Mouse (Mus musculus) limb, embryonic 15.5 days (tissue): ENCODE measurements around the gene Krt6b. TPM values are rescaled to one million over a fixed set of nuclear protein-coding genes. Genes with fewer than 3 reads are reported as not detected.
"Not testable (repeated sequence)": the region's sequence is repeated elsewhere in the genome, so short reads cannot be mapped to it uniquely, and the experiment has no call there.

Experiments used
- ATAC-seq: fragments of 200-750 bp; cut with Nextera tagmentation; 2 replicates; pipeline ENCODE4 v1.8.0; 2017; ENCODE audit warnings: low read depth, moderate TSS enrichment; ENCODE audit not compliant: insufficient number of reproducible peaks, low FRiP score, low TSS enrichment
- H3K27ac ChIP-seq: fragments of 300-500 bp; sonication (generic); 2 replicates; pipeline ENCODE4 v1.5.1; 2015; ENCODE audit warnings: moderate library complexity, mild to moderate bottlenecking, inconsistent platforms
- H3K27me3 ChIP-seq: fragments of 300-500 bp; sonication (generic); 2 replicates; pipeline ENCODE4 v1.6.1; 2015; ENCODE audit warnings: inconsistent platforms
- H3K36me3 ChIP-seq: fragments of 300-500 bp; sonication (generic); 2 replicates; pipeline ENCODE4 v1.6.1; 2015; ENCODE audit warnings: inconsistent platforms
- H3K4me1 ChIP-seq: fragments of 300-500 bp; sonication (generic); 2 replicates; pipeline ENCODE4 v1.6.1; 2015; ENCODE audit warnings: inconsistent platforms
- H3K4me2 ChIP-seq: fragments of 300-500 bp; sonication (generic); 2 replicates; pipeline ENCODE4 v1.6.1; 2015; ENCODE audit warnings: mild to moderate bottlenecking, inconsistent platforms
- H3K4me3 ChIP-seq: fragments of 300-500 bp; sonication (generic); 2 replicates; pipeline ENCODE4 v1.5.1; 2015; ENCODE audit warnings: mild to moderate bottlenecking, inconsistent platforms
- H3K9ac ChIP-seq: fragments of 300-500 bp; sonication (generic); 2 replicates; pipeline ENCODE4 v1.6.1; 2015; ENCODE audit warnings: inconsistent platforms
- H3K9me3 ChIP-seq: fragments of 300-500 bp; sonication (generic); 2 replicates; pipeline ENCODE4 v1.6.1; 2016; ENCODE audit warnings: inconsistent platforms
- WGBS: fragments of 180-500 bp; shearing (Covaris S2); methylation state at CpG from one replicate; pipeline ENCODE4 v1.1.7; 2015; 5-methylcytosine and 5-hydroxymethylcytosine counted together
- microRNA-seq: library from miRNA; unstranded; fragments of <30 nt; microRNA quantifications from one replicate; pipeline ENCODE4, GENCODE M21; 2016
- polyA plus RNA-seq: library from polyadenylated mRNA; unstranded; fragments of >200 nt; fragmentation: Nextera tagmentation; extraction: Ambion mirVana; gene quantifications from 2 replicates; pipeline ENCODE4 v1.2.1, GENCODE M21; 2015

The Krt6b gene
- polyA plus RNA-seq, 1 experiment from 2014 or later: 5.0 TPM

- no peak overlapping the region for H3K9ac ChIP-seq
- H3K9me3 ChIP-seq: no peaks in the 10 kb centered on the region
- H3K4me1 ChIP-seq: no peaks in the 10 kb centered on the region
These were observed 17.5 kb upstream of the Krt6b start for GRCm38 (mm10) chr15:101697326-101698188.

GRCm38 (mm10) chr15:101694207-101694606 is 14.1 kb upstream of the Krt6b start, which contains the start of gene Krt6a:
TSS of gene Krt6a (minus strand) at chr15:101694307.
- Histone ChIP-seq H3K9me3 (no peaks in the 10 kb centered on the region), H3K4me3 (no peak within 1 kb of the TSS), H3K27me3 (no peaks in the 10 kb centered on the region), H3K4me2 (no peak within 1 kb of the TSS), H3K9ac (no peak within 1 kb of the TSS), H3K27ac (no peak within 1 kb of the TSS), H3K4me1 (no peaks in the 10 kb centered on the region), H3K36me3 (no peaks in the 10 kb centered on the region)
- WGBS: 77% methylated on average over 5 of the region's 5 CpGs
- ATAC-seq: no peak

More at GRCm38 (mm10) chr15:101697326-101698188, 17.5 kb upstream of the Krt6b start:
- no peak for ATAC-seq
- 69% methylated on average over 8 of the region's 8 CpGs for WGBS
- H3K27ac ChIP-seq: no peak overlapping the region
- no peaks in the 10 kb centered on the region for H3K27me3 ChIP-seq
- H3K4me3 ChIP-seq: no peak overlapping the region
- no peaks in the 10 kb centered on the region for H3K36me3 ChIP-seq
- H3K4me2 ChIP-seq: no peak overlapping the region

GRCm38 (mm10) chr15:101690460-101690859 is 10.4 kb upstream of the Krt6b start:
- H3K9ac ChIP-seq, H3K27ac ChIP-seq, H3K27me3 ChIP-seq, H3K4me2 ChIP-seq, ATAC-seq, H3K4me3 ChIP-seq, H3K9me3 ChIP-seq, H3K4me1 ChIP-seq, H3K36me3 ChIP-seq: not testable (repeated sequence)
- WGBS: 87% methylated on average over 5 of the region's 5 CpGs

GRCm38 (mm10) chr15:101688161-101688560 is 8.1 kb upstream of the Krt6b start:
- Histone ChIP-seq H3K36me3 (no peaks in the 10 kb centered on the region), H3K27ac (no peak overlapping the region), H3K27me3 (no peaks in the 10 kb centered on the region), H3K4me1 (no peaks in the 10 kb centered on the region), H3K4me3 (no peak overlapping the region), H3K9ac (no peak overlapping the region), H3K9me3 (no peaks in the 10 kb centered on the region), H3K4me2 (no peak overlapping the region)
- 59% methylated on average over 2 of the region's 2 CpGs for WGBS
- no peak for ATAC-seq

- WGBS: 81% methylated on average over 1 of the region's 1 CpGs
- no peak overlapping the region for H3K4me3 ChIP-seq
- H3K9ac ChIP-seq: no peak overlapping the region
- no peaks in the 10 kb centered on the region for H3K9me3 ChIP-seq
- H3K36me3 ChIP-seq: no peaks in the 10 kb centered on the region
- no peak overlapping the region for H3K27ac ChIP-seq
- no peaks in the 10 kb centered on the region for H3K4me1 ChIP-seq
- H3K4me2 ChIP-seq: no peak overlapping the region
- no peak for ATAC-seq
- H3K27me3 ChIP-seq: no peaks in the 10 kb centered on the region
These were observed 4.1 kb downstream of the Krt6b start for GRCm38 (mm10) chr15:101675978-101676377.

- WGBS: 94% methylated on average over 5 of the region's 5 CpGs
These were observed 27.3 kb downstream of the Krt6b start for GRCm38 (mm10) chr15:101652736-101653265.

GRCm38 (mm10) chr15:101647280-101647679 is 32.8 kb downstream of the Krt6b start, which contains the start of gene Gm5478:
TSS of gene Gm5478 (minus strand) at chr15:101647380.
- Histone ChIP-seq H3K4me1 (no peaks in the 10 kb centered on the region), H3K27ac (no peak within 1 kb of the TSS), H3K4me2 (no peak within 1 kb of the TSS), H3K9ac (no peak within 1 kb of the TSS), H3K27me3 (no peaks in the 10 kb centered on the region), H3K9me3 (no peaks in the 10 kb centered on the region), H3K36me3 (no peaks in the 10 kb centered on the region), H3K4me3 (no peak within 1 kb of the TSS)
- no peak for ATAC-seq
- WGBS: 73% methylated on average over 3 of the region's 3 CpGs

More at GRCm38 (mm10) chr15:101652736-101653265, 27.3 kb downstream of the Krt6b start:
- H3K36me3 ChIP-seq: no peaks in the 10 kb centered on the region
- H3K27me3 ChIP-seq: no peaks in the 10 kb centered on the region
- no peak overlapping the region for H3K4me3 ChIP-seq
- no peaks in the 10 kb centered on the region for H3K9me3 ChIP-seq
- H3K9ac ChIP-seq: no peak overlapping the region
- no peak overlapping the region for H3K4me2 ChIP-seq
- no peak overlapping the region for H3K27ac ChIP-seq
- no peaks in the 10 kb centered on the region for H3K4me1 ChIP-seq
- no peak for ATAC-seq

GRCm38 (mm10) chr15:101627884-101628283 is 52.2 kb downstream of the Krt6b start, which contains the start of gene Gm5414:
TSS of gene Gm5414 (minus strand) at chr15:101628188.
- Histone ChIP-seq H3K36me3 (no peaks in the 10 kb centered on the region), H3K9ac (no peak within 1 kb of the TSS), H3K4me1 (no peaks in the 10 kb centered on the region), H3K27ac (no peak within 1 kb of the TSS), H3K9me3 (no peaks in the 10 kb centered on the region), H3K27me3 (0 out of 2 replicates have a peak, but pooled peaks cover 3% of the 10 kb centered on the region), H3K4me2 (no peak within 1 kb of the TSS), H3K4me3 (no peak within 1 kb of the TSS)
- 74% methylated on average over 2 of the region's 2 CpGs for WGBS
- ATAC-seq: no peak

Small RNA genes lying within 50 kb of the gene (microRNA-seq; reads per million reads assigned to microRNA genes)
- gene Gm44323 (not detected), gene Gm44342 (not detected), gene Gm44383 (not detected), gene Gm44479 (not detected)

Other genes starting within 250 kb of the Krt6b start
- 3.0 and 3.6 TPM in 2 replicates for gene Krt87, start 241.5 kb downstream of the Krt6b start, polyA plus RNA-seq
- gene Krt88, start 232.5 kb downstream of the Krt6b start, polyA plus RNA-seq: not detected in 2 replicates
- gene Krt81, start 216.5 kb downstream of the Krt6b start, polyA plus RNA-seq: 0.35 and 1.3 TPM in 2 replicates
- 0.27 and 0.28 TPM in 2 replicates for gene Krt86, start 206.8 kb downstream of the Krt6b start, polyA plus RNA-seq
- gene Krt83, start 188.8 kb downstream of the Krt6b start, polyA plus RNA-seq: 0.58 and 1.7 TPM in 2 replicates
- gene Gm49425, start 163.0 kb downstream of the Krt6b start, polyA plus RNA-seq: 4.4 and 6.7 TPM in 2 replicates
- 54.7 and 75.1 TPM in 2 replicates for gene Krt84, start 147.5 kb downstream of the Krt6b start, polyA plus RNA-seq
- gene Krt82, start 129.6 kb downstream of the Krt6b start, polyA plus RNA-seq: not detected in 2 replicates
- gene Krt90, start 117.3 kb downstream of the Krt6b start, polyA plus RNA-seq: 1.2 TPM in 2 replicates
- 2.0 and 2.8 TPM in 2 replicates for gene Krt75, start 106.4 kb downstream of the Krt6b start, polyA plus RNA-seq
- gene Gm5414, start 52.1 kb downstream of the Krt6b start, polyA plus RNA-seq: not detected in 2 replicates
- not detected in 2 replicates for gene Gm5478, start 32.9 kb downstream of the Krt6b start, polyA plus RNA-seq
- gene Krt6a, start 14.0 kb upstream of the Krt6b start, polyA plus RNA-seq: 290 and 312 TPM in 2 replicates
- gene Krt5, start 32.6 kb upstream of the Krt6b start, polyA plus RNA-seq: 841 and 914 TPM in 2 replicates
- gene Krt71, start 62.8 kb upstream of the Krt6b start, polyA plus RNA-seq: not detected in 2 replicates
- 0.27 and 0.63 TPM in 2 replicates for gene Krt72, start 106.2 kb upstream of the Krt6b start, polyA plus RNA-seq
- 0.09 TPM in 1 of 2 replicates, not detected in the other for gene Krt73, start 122.1 kb upstream of the Krt6b start, polyA plus RNA-seq
- 0.87 and 1.2 TPM in 2 replicates for gene Krt2, start 137.9 kb upstream of the Krt6b start, polyA plus RNA-seq
- 1,050 and 1,170 TPM in 2 replicates for gene Krt1, start 170.5 kb upstream of the Krt6b start, polyA plus RNA-seq
- gene Krt77, start 189.4 kb upstream of the Krt6b start, polyA plus RNA-seq: 151 and 157 TPM in 2 replicates
- 0.14 TPM in 1 of 2 replicates, not detected in the other for gene Krt76, start 212.6 kb upstream of the Krt6b start, polyA plus RNA-seq
- gene Krt4, start 244.4 kb upstream of the Krt6b start, polyA plus RNA-seq: 557 and 616 TPM in 2 replicates